Mouse (Mus musculus) 3134 (cell line): ENCODE measurements around the gene Filip1l.

Experiments used
- DNase-seq: peaks from one replicate; pipeline ENCODE4 v3.0.0-alpha.2; 2011; ENCODE audit warnings: low spot score; ENCODE audit not compliant: insufficient read length; ENCODE audit errors: extremely low read depth

Filip1l gene

DNA sequence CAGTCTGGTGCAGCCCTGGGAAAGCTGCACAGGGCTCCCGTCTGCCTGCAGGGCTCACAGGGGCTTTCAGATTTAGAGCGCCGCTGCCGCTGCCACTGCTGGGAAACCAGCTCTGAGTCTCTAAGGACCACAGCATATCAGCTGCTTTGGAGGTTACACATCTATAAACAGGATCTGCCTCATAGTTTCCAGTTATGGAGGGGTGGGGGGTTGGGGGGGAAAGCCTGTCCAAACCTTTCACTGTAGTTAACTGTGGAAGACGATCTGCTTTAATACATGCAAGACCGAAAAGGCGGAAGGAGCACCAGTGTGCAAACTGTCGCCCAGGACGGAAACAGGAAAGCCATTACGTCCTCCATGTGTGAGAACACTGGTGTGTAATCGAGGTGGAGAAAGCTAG, 40.3 kb downstream of the Filip1l start:
- DNase-seq = no peak

DNA sequence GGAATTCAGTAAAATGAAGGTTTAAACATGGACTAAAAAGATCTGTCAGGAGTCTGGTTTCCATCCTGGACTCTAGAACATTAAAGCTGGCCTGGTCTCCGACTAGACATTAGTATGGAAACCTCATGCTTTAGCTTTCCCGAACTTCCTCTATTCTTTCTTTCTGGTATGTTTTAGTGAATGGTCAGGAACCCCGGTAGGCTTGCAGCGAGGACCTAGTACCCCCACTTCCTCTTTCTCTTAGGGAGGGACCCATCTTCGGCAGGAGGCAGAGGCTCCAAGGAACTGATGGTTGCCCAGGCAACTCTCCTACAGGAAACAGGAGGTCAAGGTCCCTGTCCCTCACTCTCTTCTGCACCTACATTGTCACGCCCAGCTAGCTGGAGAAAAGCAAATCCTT, 43.4 kb downstream of the Filip1l start:
- no peak for DNase-seq

DNA sequence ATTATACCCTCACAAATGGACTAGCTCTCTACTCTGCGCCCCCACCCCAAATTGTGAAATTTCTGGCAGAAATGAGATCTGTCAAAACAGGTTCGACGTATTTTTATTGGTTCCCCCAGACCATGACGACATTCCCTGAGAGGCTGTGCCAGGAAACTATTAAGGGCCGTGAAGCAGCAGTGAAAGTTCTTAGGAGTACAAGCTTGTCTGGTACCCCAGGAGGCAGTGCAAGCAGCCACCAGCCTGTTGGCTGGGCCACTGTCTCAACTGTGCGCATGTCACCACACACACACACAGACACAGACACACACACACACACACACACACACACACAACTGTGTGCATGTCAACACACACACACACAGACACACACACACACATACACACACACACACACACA, 45.0 kb downstream of the Filip1l start:
- DNase-seq = no peak

- DNase-seq = no peak
These were observed 45.7 kb downstream of the Filip1l start for GRCm38 (mm10) chr16:57398387-57399214.

GRCm38 (mm10) chr16:57399566-57399965, 46.7 kb downstream of the Filip1l start:
- DNase-seq = no peak

- DNase-seq = no peak
These were observed 48.8 kb downstream of the Filip1l start for GRCm38 (mm10) chr16:57401702-57402101.

DNA sequence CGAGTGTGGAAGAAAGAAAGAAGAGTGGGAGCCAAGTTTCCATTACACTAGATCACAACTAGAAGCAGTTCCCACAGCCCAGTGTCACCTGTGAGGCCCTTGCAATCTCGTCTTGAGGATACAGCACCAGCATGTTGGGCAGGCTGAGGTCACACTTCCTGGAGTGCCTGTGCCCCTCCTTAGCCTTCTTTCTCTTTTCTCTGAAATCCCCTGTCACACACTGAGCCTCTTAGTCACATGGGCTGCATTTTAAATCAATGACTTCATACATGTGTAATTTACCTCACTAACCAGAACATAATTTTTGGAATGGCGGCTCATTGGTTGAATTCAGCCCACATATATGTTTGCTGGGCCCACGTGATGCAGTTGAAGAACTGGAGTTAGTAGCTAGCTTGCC, 50.0 kb downstream of the Filip1l start:
- DNase-seq = no peak

DNA sequence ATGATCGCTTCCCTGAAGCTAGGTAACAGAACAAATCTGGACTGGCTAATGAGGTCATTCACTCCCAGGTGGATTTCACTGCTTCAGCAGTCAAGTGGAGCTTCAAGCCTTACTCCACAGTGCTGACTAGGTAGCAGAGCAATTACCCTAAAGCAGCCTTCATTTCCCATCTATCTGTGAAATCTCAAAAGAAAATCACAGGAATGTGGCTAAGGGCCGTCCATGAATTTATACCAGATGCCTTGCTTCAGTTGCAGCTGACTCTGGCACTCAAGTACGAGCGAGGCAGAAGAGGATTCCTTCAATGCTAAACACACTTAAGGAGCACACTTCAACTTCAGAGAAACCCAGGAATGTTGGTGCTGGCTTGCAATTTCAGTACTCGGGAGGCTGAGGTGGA, 50.9 kb downstream of the Filip1l start:
- DNase-seq = no peak

DNA sequence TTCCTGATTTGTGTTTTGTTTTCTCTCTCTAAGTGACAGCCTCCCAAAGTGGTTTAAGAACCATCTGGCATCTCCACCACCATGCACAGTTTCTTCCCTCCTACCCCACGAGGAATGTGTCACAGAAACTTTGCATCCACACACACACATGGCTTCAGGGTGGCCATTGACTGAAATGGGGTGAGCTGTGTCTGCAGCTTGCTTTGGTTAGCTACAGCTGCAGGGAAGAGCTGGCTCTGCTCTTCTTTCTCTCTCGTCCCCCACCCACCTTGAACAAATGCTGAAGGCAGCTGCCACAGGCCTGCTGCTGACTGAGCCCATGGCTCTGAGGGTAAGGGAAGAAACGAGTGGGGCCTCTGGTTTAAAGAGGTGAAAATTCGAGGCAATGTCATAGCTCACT, 59.9 kb downstream of the Filip1l start:
- no peak for DNase-seq

DNA sequence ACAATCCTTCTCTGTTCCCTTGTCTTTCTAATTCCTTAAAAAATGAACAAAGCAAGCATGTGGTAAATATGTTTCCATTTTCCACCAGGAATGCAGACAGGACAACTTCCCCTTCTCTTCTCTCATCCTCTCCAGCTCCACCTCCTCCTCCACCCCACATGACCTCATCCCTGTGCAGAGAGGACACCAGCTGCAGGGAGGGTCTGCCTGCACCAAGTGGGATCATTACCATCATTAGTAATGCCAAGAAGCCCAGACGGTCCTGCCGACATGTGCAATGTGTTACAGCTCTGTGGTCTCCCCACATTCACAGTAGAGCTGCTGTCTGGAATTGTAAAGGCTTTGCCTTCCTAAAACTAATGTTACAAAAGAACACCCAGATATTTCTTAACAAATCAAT, 63.2 kb downstream of the Filip1l start:
- DNase-seq = no peak

GRCm38 (mm10) chr16:57417017-57417416, 64.1 kb downstream of the Filip1l start:
- no peak for DNase-seq

DNA sequence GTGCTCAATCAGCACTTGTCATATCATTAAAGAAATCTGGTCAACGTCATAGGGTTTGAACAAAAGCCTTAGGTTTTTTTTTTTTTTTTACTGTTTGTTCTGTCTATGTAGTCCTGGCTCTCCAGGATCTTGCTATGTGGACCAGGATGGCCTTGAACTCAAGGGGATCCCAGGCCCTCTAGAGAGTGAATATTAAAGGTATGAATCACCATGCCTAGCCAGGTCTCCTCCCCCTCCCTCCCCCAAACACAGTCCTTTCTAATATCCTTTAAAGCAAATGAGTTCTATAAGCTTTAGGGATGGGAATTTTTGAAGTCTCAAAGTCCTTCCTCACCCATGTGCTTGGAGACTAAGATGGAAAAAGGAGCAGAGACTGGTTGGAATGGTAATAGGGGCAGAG, 65.1 kb downstream of the Filip1l start:
- no peak for DNase-seq

GRCm38 (mm10) chr16:57419332-57419731, 66.4 kb downstream of the Filip1l start:
- peak; percentile 66 for DNase-seq

- no peak for DNase-seq
These were observed 67.0 kb downstream of the Filip1l start for GRCm38 (mm10) chr16:57419881-57420280.

DNA sequence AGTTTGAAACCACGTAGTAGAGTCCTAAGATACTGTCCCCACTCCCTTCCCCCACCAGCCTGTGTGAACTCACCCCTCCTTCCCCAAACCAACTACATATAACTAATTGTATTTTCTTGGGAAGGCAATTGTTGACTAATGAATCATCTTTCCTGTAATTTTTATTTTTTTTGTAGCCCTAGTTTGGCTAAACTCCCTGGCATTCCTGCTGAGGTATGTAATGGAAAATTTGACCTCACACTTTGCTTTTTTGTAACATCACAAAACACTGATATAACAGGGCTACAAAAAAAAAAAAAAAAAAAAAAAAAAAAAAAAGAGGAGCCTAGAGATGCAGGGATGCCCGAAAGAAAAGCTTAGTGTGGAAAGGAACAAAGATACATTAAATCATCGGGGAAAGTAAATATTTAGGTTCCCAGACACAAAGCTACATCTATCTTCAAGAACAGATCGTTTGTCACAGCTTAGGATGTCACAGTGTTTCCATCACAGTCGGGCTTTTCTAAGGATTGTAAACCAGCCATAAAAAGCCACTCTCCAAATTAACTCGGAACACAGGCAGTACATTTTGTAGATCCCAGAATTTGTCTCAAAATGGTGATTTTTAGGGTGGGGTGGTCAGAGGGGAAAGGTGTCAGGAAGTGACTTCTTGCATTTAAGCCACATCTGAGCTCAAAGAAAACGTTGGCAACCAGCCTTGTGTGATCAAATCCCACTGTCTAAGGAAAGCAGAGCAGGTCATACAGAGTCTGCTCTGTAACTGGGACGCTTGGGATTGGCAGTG, 68.1 kb downstream of the Filip1l start:
- DNase-seq = peak; percentile 65

DNA sequence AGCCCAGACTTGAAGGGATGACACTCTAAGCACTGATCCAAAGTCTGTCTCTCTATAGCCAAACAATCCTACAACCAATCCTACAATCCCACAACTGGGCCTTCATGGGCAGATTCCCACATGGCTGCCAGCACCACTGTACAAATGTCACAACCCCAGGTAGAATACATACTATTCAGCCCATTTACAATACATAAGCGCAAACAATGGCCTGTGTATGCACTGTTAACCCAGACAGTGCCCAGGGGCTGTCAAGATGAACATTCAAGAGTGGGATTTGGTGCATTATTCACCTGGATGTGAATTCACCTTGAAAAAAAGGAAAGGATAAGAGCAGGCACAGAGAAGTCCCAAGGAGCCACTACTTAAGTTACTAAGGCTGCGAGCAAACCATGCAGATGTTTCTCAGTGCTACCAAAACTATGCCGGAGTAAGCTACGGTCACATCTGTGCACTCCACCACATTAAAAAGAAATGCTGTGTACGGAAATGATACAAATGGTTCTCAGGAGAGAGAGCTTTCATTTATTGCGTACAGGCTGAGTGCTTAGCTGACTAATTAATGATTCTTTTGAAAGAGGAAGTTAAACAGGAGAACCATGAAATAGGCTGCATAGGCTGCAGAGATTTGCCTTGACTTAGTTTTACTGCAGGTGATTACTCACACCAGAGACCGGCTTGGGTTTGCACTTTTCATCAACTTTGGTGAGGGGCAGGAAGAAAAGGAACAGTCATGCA, 69.0 kb downstream of the Filip1l start:
- no peak for DNase-seq

- DNase-seq = no peak
These were observed 70.3 kb downstream of the Filip1l start for GRCm38 (mm10) chr16:57423001-57423800.

GRCm38 (mm10) chr16:57426680-57427079, 73.8 kb downstream of the Filip1l start:
- DNase-seq = no peak

GRCm38 (mm10) chr16:57427516-57428285, 74.8 kb downstream of the Filip1l start:
- DNase-seq = peak; percentile 66

DNA sequence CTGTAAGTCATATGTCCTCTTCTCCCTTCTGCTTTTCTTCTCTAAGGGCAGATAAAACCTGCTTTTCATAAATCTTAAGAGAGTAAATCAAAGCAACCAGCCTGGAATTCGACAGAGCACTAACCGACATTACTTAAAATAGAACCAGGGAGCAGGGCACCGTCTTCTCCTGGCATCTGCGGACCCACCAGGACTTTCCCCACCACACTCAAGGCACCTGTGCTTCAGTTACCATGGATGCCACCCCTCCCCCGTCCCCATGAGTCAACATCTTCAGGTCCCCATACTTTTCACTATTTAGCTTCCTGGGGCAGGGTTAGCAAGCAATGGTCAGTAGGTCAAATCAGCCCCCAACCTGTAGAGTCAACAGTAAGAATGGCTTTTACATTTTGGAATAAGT, 76.1 kb downstream of the Filip1l start:
- no peak for DNase-seq
